Mouse (Mus musculus) midbrain, postnatal 0 days (tissue): ENCODE data around the gene Ap1m2. TPM values are rescaled to one million over a fixed set of nuclear protein-coding genes. Genes with fewer than 3 reads are reported as not detected.

Experiments used
- ATAC-seq: fragments of 200-750 bp; cut with Nextera tagmentation; 2 replicates; pipeline ENCODE4 v1.8.0; 2017; ENCODE audit warnings: moderate number of reproducible peaks, mild to moderate bottlenecking, moderate TSS enrichment, moderate library complexity; ENCODE audit not compliant: low FRiP score
- DNase-seq: peaks from one replicate; pipeline ENCODE4 v3.0.0-alpha.2; 2015; ENCODE audit warnings: low spot score
- H3K27ac ChIP-seq: fragments of 300-500 bp; sonication (generic); 2 replicates; pipeline ENCODE4 v1.5.1; 2014; ENCODE audit warnings: low read depth, mild to moderate bottlenecking, low read length, mixed read lengths
- H3K27me3 ChIP-seq: fragments of 300-500 bp; sonication (generic); 2 replicates; pipeline ENCODE4 v1.6.1; 2014; ENCODE audit warnings: low read length, control low read depth, mixed read lengths; ENCODE audit not compliant: insufficient read depth
- H3K36me3 ChIP-seq: fragments of 300-500 bp; sonication (generic); 2 replicates; pipeline ENCODE4 v1.6.1; 2014; ENCODE audit warnings: low read length, control low read depth, mixed read lengths; ENCODE audit not compliant: insufficient read depth
- H3K4me1 ChIP-seq: fragments of 300-500 bp; sonication (generic); 2 replicates; pipeline ENCODE4 v1.6.1; 2014; ENCODE audit warnings: mild to moderate bottlenecking, control low read depth, antibody characterized with exemption, low read length, mixed read lengths; ENCODE audit not compliant: insufficient read depth
- H3K4me2 ChIP-seq: fragments of 300-500 bp; sonication (generic); 2 replicates; pipeline ENCODE4 v1.6.1; 2014; ENCODE audit warnings: low read depth, mild to moderate bottlenecking, low read length, mixed read lengths; ENCODE audit not compliant: poor library complexity, severe bottlenecking
- H3K4me3 ChIP-seq: fragments of 300-500 bp; sonication (generic); 2 replicates; pipeline ENCODE4 v1.5.1; 2014; ENCODE audit warnings: low read depth, mild to moderate bottlenecking, low read length, moderate library complexity
- H3K9ac ChIP-seq: fragments of 300-500 bp; sonication (generic); replicated peaks from 2 replicates; pipeline ENCODE4 v1.6.1; 2014; ENCODE audit warnings: mild to moderate bottlenecking, low read length, moderate library complexity, mixed read lengths; ENCODE audit not compliant: poor library complexity, severe bottlenecking
- H3K9me3 ChIP-seq: fragments of 300-500 bp; sonication (generic); 2 replicates; pipeline ENCODE4 v1.6.1; 2016; ENCODE audit warnings: low read length, control low read depth
- CTCF ChIP-seq: IDR thresholded peaks from 2 replicates; pipeline ENCODE4 v1.5.1; 2016; ENCODE audit warnings: antibody characterized with exemption, mild to moderate bottlenecking
- WGBS: fragments of 180-500 bp; shearing (Covaris S2); extraction: QIAGEN DNeasy Blood & Tissue Kit; methylation state at CpG from one replicate; pipeline ENCODE4 v1.1.7; 2014; 5-methylcytosine and 5-hydroxymethylcytosine counted together
- polyA plus RNA-seq: library from polyadenylated mRNA; unstranded; fragments of >200 nt; fragmentation: Nextera tagmentation; extraction: Ambion mirVana; gene quantifications from 2 replicates; pipeline ENCODE4 v1.2.1, GENCODE M21; 2015
- total RNA-seq: library from RNA; depleted of rRNA; stranded (reverse); fragments of >200 nt; gene quantifications from 2 replicates; pipeline ENCODE4 v1.2.3, GENCODE M21; 2014

Gene Ap1m2
- total and polyA plus RNA-seq, 2 experiments from 2014 or later: 3.1 to 3.9 TPM

DNA sequence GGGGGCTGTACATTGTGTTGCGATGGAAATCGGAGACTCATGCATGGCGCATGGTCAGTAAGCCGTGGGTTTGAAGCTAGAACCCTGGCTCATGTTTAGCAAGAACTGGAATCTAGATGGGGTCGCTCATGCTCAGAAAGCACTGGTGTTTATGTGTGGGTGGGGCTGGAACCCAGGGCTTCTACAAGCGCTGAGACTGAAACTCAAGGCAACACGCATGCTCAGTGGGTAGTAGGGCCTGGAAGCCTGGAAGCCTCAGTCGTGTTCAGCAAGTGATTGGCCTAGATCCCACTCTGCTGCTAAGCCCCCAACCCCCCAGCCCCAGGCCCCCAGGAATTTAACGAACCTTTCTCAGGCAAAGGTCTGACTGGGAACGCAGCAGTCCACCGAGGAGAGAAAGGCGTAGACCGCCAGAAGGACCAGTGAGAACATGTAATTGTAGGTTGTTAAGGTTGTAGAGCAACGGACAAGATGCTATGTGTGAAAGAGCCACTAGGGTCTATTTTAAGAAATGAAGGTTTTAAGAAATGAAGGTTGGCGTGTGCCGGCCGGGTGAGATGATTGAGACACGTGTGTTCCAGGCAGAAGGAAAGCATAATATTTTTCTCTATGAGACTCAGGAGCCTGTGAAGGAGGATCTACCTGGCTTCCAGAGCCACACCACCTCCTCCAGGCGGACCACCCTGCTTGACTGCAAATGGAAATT lies 10.2 kb upstream of the Ap1m2 start:
- Histone ChIP-seq H3K27ac (no peak overlapping the region), H3K4me1 (peaks cover 6% of the 10 kb centered on the region; the same call in 1 of the 2 replicates), H3K9me3 (no peaks in the 10 kb centered on the region), H3K4me2 (no peak overlapping the region), H3K9ac (peak overlapping the region; percentile 20; the same call in 1 of the 2 replicates), H3K4me3 (no peak overlapping the region), H3K27me3 (no peaks in the 10 kb centered on the region), H3K36me3 (no peaks in the 10 kb centered on the region)
- 85% methylated on average over 19 of the region's 19 CpGs for WGBS
- ATAC-seq: no peak
- no peak for DNase-seq
- 0 out of 2 replicates have a peak, but pooled peaks have one; percentile 16 for TF ChIP-seq CTCF

DNA sequence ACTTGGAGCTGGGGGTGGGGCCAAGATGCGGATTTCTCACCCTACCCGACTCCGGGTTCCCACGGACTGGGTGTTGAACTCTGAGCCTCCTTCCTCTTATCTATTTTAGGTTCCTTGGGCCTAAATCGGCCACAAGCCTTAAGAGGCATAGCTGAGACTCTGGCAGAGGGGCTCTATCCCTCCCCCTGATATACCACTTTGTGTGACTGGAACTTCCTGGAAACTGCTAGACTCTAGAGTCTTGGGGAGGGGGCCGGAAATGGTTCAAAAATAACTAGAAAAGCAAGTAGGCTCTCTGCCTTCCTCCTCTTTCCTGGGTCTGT lies 9.3 kb upstream of the Ap1m2 start:
- H3K4me1 ChIP-seq: peaks cover 6% of the 10 kb centered on the region; the same call in 1 of the 2 replicates
- no peaks in the 10 kb centered on the region for H3K9me3 ChIP-seq
- no peak for ATAC-seq
- H3K27me3 ChIP-seq: no peaks in the 10 kb centered on the region
- peak overlapping the region; percentile 61 for H3K4me3 ChIP-seq
- H3K27ac ChIP-seq: no peak overlapping the region
- no peak for TF ChIP-seq CTCF
- WGBS: 19% methylated on average over 6 of the region's 6 CpGs
- no peak for DNase-seq
- H3K36me3 ChIP-seq: no peaks in the 10 kb centered on the region
- peak overlapping the region; percentile 81 for H3K4me2 ChIP-seq
- peak overlapping the region; percentile 67 for H3K9ac ChIP-seq

DNA sequence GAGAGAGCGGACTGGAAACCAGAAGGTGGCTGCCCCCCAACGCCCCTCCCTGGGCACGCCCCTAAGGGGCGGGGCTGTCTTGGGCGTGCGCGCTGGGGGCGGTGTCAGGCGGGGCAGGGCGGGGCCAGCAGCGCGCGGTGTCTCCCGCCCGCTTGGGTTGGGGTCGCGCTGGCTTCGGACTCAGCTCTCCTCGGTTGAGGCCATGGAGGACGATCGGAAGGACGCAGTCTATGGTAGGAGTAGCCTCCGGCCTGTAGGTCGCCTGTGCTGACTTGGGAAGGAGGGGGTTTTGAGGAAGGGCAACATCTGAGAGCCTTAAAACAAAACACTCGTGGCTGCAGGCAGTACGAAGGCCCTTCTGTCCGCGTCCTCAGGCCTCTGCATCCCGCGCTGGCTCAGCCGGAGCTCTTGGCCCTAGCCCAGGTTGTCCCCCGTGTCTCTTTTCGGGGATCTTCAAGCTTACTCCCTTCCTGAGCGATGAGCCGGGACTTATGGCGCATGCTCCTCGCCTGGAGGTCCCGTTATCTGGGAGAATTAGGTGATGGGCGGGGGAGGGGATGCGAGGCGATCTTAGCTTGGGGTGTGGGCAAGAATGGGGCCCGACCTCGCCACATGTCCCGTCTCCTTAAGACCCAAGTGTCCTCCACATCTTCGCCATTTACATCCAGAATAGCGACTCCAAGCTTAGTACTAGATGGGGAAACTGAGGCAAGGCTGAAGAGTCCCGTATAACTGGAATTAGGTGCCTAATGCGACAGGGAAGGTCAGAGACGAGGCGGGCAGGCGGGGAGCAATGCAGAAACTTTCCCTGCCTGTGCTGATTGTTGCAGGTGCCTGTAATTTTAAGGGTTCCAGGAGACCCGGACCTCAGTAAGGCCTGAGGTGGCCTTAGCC lies 8.7 kb upstream of the Ap1m2 start, which contains the start of gene Slc44a2:
Gene Slc44a2 (plus strand): TSS at position 80 of the 894 bp plus-strand sequence.
- WGBS: under 1% methylated on average over 52 of the region's 52 CpGs

DNA sequence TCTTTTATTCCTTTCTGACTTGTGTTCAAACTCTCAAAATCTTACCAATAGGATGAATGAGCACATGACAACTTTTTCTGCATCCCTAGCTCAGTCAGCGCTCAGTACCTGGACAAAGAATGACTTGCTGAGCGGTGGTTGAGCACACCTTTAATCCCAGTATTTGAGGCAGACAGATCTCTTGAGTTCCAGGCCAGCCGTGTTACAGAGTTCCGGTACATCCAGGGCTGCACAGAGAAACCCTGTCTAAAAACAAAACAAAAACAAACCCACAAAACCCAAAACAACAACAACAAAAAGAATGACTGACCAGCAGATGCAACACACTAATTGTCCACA lies 8.1 kb upstream of the Ap1m2 start:
- Histone ChIP-seq H3K27me3 (no peaks in the 10 kb centered on the region), H3K4me1 (peaks cover 6% of the 10 kb centered on the region; the same call in 1 of the 2 replicates), H3K9ac (peak overlapping the region; percentile 67), H3K36me3 (no peaks in the 10 kb centered on the region), H3K4me2 (peak overlapping the region; percentile 81), H3K4me3 (peak overlapping the region; percentile 61), H3K9me3 (no peaks in the 10 kb centered on the region), H3K27ac (no peak overlapping the region)
- 23% methylated on average over 4 of the region's 4 CpGs for WGBS
- TF ChIP-seq CTCF: no peak
- DNase-seq (no peak), ATAC-seq (peak; percentile 32)

More for the DNA sequence above, 8.7 kb upstream of the Ap1m2 start, which contains the start of gene Slc44a2:
- Histone ChIP-seq H3K36me3 (no peaks in the 10 kb centered on the region), H3K4me3 (peak within 1 kb of the TSS; percentile 61), H3K4me2 (peak within 1 kb of the TSS; percentile 81), H3K4me1 (peaks cover 6% of the 10 kb centered on the region; the same call in 1 of the 2 replicates), H3K9ac (peak within 1 kb of the TSS; percentile 67), H3K27ac (peak within 1 kb of the TSS; percentile 48; the same call in 1 of the 2 replicates), H3K9me3 (no peaks in the 10 kb centered on the region), H3K27me3 (no peaks in the 10 kb centered on the region)
- TF ChIP-seq CTCF: no peak
- DNase-seq: peak; percentile 86
- ATAC-seq: peak; percentile 91

DNA sequence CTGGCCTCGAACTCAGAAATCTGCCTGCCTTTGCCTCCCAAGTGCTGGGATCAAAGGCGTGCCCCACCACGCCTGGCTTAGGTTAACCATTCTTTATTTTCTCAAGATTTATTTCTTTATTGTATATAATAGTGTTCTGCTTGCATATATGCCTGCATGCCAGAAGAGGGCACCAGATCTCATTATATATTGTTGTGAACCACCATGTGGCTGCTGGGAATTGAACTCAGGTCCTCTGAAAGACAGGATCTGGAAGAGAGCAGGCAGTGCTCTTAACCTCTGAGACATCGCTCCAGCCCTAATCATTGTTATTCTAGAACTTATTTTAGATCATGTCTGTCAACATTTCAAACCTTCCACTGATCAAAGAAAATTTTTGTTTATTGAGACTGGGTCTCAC lies 7.4 kb upstream of the Ap1m2 start:
- H3K36me3 ChIP-seq: no peaks in the 10 kb centered on the region
- peak; percentile 46 for TF ChIP-seq CTCF
- no peak overlapping the region for H3K9ac ChIP-seq
- DNase-seq: no peak
- no peaks in the 10 kb centered on the region for H3K27me3 ChIP-seq
- WGBS: 97% methylated on average over 4 of the region's 4 CpGs
- no peak overlapping the region for H3K4me2 ChIP-seq
- peaks cover 6% of the 10 kb centered on the region; the same call in 1 of the 2 replicates for H3K4me1 ChIP-seq
- no peak overlapping the region for H3K27ac ChIP-seq
- ATAC-seq: no peak
- no peak overlapping the region for H3K4me3 ChIP-seq
- no peaks in the 10 kb centered on the region for H3K9me3 ChIP-seq
